Mouse (Mus musculus): ENCODE data around the gene Gm17374. TPM values are rescaled to one million over a fixed set of nuclear protein-coding genes. Genes with fewer than 3 reads are reported as not detected.
"Not testable (repeated sequence)": the region's sequence is repeated elsewhere in the genome, so short reads cannot be mapped to it uniquely, and the experiment has no call there.

The Gm17374 gene
- polyA plus RNA-seq, 1 experiment, result not detected

- Histone ChIP-seq H3K4me3 (replicated peaks; ENCODE audit: extremely low read depth, low read depth, low read length) (peak overlapping the region; percentile 89), H3K4me1 (ENCODE audit: control insufficient read depth, insufficient read depth, low read length) (0 out of 2 replicates have a peak, but pooled peaks cover 5% of the 10 kb centered on the region)
- WGBS, result 4% methylated on average over 28 of the region's 28 CpGs
- TF ChIP-seq POLR2A (IDR thresholded peaks at IDR 0.05; ENCODE audit: borderline replicate concordance, extremely low read depth, low read depth, low read length) (no peak), CTCF (IDR thresholded peaks at IDR 0.05; ENCODE audit: insufficient read depth, low read length) (no peak)
- no peak for DNase-seq
These were observed 19.1 kb downstream of the Gm17374 start for GRCm38 (mm10) chr2:140170803-140171553.

GRCm38 (mm10) chr2:140185685-140186210 lies 33.9 kb downstream of the Gm17374 start:
- WGBS, result 91% methylated on average over 3 of the region's 3 CpGs
- H3K4me3 ChIP-seq (replicated peaks; ENCODE audit: extremely low read depth, low read depth, low read length), result not testable (repeated sequence)

GRCm38 (mm10) chr2:140200713-140201112 lies 48.9 kb downstream of the Gm17374 start:
- H3K4me1 ChIP-seq (ENCODE audit: control insufficient read depth, insufficient read depth, low read length), result no peaks in the 10 kb centered on the region
- TF ChIP-seq POLR2A (IDR thresholded peaks at IDR 0.05; ENCODE audit: borderline replicate concordance, extremely low read depth, low read depth, low read length) (no peak), CTCF (IDR thresholded peaks at IDR 0.05; ENCODE audit: insufficient read depth, low read length) (no peak)
- WGBS, result 69% methylated on average over 2 of the region's 2 CpGs
- DNase-seq, result no peak
- H3K4me3 ChIP-seq (replicated peaks; ENCODE audit: extremely low read depth, low read depth, low read length), result no peak overlapping the region

More at GRCm38 (mm10) chr2:140185685-140186210, 33.9 kb downstream of the Gm17374 start:
- H3K4me1 ChIP-seq (ENCODE audit: control insufficient read depth, insufficient read depth, low read length); DNase-seq: not testable (repeated sequence)

GRCm38 (mm10) chr2:140202573-140202972 lies 50.7 kb downstream of the Gm17374 start:
- no peak for TF ChIP-seq POLR2A (IDR thresholded peaks at IDR 0.05; ENCODE audit: borderline replicate concordance, extremely low read depth, low read depth, low read length)
- no peak for TF ChIP-seq CTCF (IDR thresholded peaks at IDR 0.05; ENCODE audit: insufficient read depth, low read length)
- no peak for DNase-seq
- 76% methylated on average over 5 of the region's 5 CpGs for WGBS
- Histone ChIP-seq H3K4me1 (ENCODE audit: control insufficient read depth, insufficient read depth, low read length) (no peaks in the 10 kb centered on the region), H3K4me3 (replicated peaks; ENCODE audit: extremely low read depth, low read depth, low read length) (no peak overlapping the region)

Other genes with a start within 250 kb of the Gm17374 start
- 2.5 and 3.3 TPM in 2 replicates for gene Tasp1, start 85.2 kb upstream of the Gm17374 start, polyA plus RNA-seq (2012; rRNA removed)
- 0.50 and 1.6 TPM in 2 replicates for gene Esf1, start 18.5 kb downstream of the Gm17374 start, polyA plus RNA-seq (2012; rRNA removed)
- 2.9 and 3.2 TPM in 2 replicates for gene Ndufaf5, start 18.6 kb downstream of the Gm17374 start, polyA plus RNA-seq (2012; rRNA removed)
- gene Sel1l2, start 237.7 kb downstream of the Gm17374 start, polyA plus RNA-seq (2012; rRNA removed), result not detected in 2 replicates
- 2.6 and 5.2 TPM in 2 replicates for gene Macrod2, start 243.3 kb downstream of the Gm17374 start, polyA plus RNA-seq (2012; rRNA removed)

Measured in lung, adult 2 months (tissue).